Mouse (Mus musculus) heart, postnatal 0 days (tissue): Measurements from ENCODE around the gene Cdk5rap1.

ENCODE experiments used
- CTCF ChIP-seq: IDR thresholded peaks from 2 replicates; pipeline ENCODE4 v1.5.1; 2016; ENCODE audit warnings: antibody characterized with exemption, control low read depth, low read depth
- EP300 ChIP-seq: IDR thresholded peaks from 2 replicates; pipeline ENCODE4 v1.6.1; 2016; ENCODE audit warnings: antibody characterized with exemption, low read depth

- no peak for TF ChIP-seq CTCF
- TF ChIP-seq EP300, result no peak
These were observed 32.7 kb upstream of the Cdk5rap1 start for GRCm38 (mm10) chr2:154405447-154405994.
